Mouse (Mus musculus) stomach, embryonic 14.5 days (tissue): ENCODE measurements around the gene Ccdc155. TPM values are rescaled to one million over a fixed set of nuclear protein-coding genes. Genes with fewer than 3 reads are reported as not detected.

Source experiments
- ATAC-seq: fragments of 200-750 bp; cut with Nextera tagmentation; 2 replicates; pipeline ENCODE4 v1.8.0; 2017; ENCODE audit warnings: low read depth, moderate TSS enrichment; ENCODE audit not compliant: insufficient number of reproducible peaks, insufficient read depth, low FRiP score
- H3K27ac ChIP-seq: fragments of 300-500 bp; sonication (generic); 2 replicates; pipeline ENCODE4 v1.5.1; 2014; ENCODE audit warnings: mild to moderate bottlenecking, low read length, moderate library complexity, mixed read lengths
- H3K27me3 ChIP-seq: fragments of 300-500 bp; sonication (generic); 2 replicates; pipeline ENCODE4 v1.6.1; 2014; ENCODE audit warnings: low read length, control low read depth, mixed read lengths; ENCODE audit not compliant: control insufficient read depth, insufficient read depth
- H3K36me3 ChIP-seq: fragments of 300-500 bp; sonication (generic); 2 replicates; pipeline ENCODE4 v1.6.1; 2014; ENCODE audit warnings: mild to moderate bottlenecking, control low read depth, low read length, moderate library complexity, mixed read lengths; ENCODE audit not compliant: control insufficient read depth, insufficient read depth
- H3K4me1 ChIP-seq: fragments of 300-500 bp; sonication (generic); 2 replicates; pipeline ENCODE4 v1.6.1; 2014; ENCODE audit warnings: low read length, control low read depth, mixed read lengths; ENCODE audit not compliant: control insufficient read depth, insufficient read depth
- H3K4me2 ChIP-seq: fragments of 300-500 bp; sonication (generic); replicated peaks from 2 replicates; pipeline ENCODE4 v1.6.1; 2014; ENCODE audit warnings: low read depth, low read length, control low read depth
- H3K4me3 ChIP-seq: fragments of 300-500 bp; sonication (generic); 2 replicates; pipeline ENCODE4 v1.5.1; 2014; ENCODE audit warnings: low read depth, low read length, control low read depth
- H3K9ac ChIP-seq: fragments of 300-500 bp; sonication (generic); replicated peaks from 2 replicates; pipeline ENCODE4 v1.6.1; 2014; ENCODE audit warnings: low read depth, mild to moderate bottlenecking, control low read depth, low read length, moderate library complexity, mixed read lengths
- H3K9me3 ChIP-seq: fragments of 300-500 bp; sonication (generic); 2 replicates; pipeline ENCODE4 v1.6.1; 2016; ENCODE audit warnings: low read depth, low read length, control low read depth; ENCODE audit not compliant: control insufficient read depth
- WGBS: fragments of 180-500 bp; shearing (Covaris S2); extraction: QIAGEN DNeasy Blood & Tissue Kit; methylation state at CpG from one replicate; pipeline ENCODE4 v1.1.7; 2014; 5-methylcytosine and 5-hydroxymethylcytosine counted together
- polyA plus RNA-seq: library from polyadenylated mRNA; unstranded; fragments of >200 nt; fragmentation: Nextera tagmentation; extraction: Ambion mirVana; gene quantifications from 2 replicates; pipeline ENCODE4 v1.2.1, GENCODE M21; 2014

The Ccdc155 gene
- polyA plus RNA-seq, 1 experiment from 2014 or later, result 0.22 TPM

DNA sequence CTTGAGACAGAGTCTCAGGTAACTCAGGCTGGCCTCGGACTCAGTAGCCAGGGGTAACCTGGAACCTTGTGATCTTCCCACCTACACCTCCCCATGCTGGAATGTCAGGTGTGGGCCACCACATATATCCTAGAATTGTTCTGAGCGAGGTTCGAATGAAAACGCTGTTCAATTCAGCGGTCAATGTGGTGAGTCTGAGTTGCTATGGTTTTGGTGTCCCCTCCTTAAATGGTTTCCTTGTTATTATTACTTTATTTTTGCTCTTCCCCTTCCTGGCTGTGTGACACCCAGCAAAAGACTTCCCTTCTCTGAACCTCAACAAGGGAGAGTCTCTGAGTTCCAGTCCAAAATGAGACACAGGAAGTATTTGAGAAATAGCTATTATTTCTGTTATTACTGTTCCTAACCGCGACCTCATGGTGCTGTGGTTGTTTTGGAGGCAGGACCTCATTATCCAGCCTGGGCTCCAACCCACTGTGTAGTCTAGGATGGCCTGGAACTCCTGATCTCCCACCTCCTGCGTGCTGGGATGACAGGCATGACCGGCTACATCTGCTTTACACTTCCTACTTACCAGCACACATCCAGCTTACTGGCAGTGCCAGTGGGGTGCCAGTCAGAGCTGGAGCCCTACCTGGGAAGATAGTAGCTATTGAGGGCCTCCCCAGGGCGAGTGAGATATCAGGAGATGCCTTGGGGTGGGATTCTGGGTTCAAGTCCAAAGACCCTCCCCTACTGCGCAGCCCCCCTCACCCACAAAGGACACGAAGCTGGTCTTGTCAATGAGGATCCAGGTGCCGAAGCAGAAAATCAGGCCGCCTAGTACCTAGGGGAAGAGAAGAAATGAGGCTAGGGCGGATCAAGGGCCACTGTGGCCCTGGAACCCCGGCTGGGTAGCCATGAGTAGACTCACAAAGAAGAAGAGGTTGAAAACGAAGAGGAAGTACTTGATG, 33.3 kb upstream of the Ccdc155 start:
- Histone ChIP-seq H3K9ac (no peak overlapping the region), H3K4me2 (no peak overlapping the region), H3K9me3 (no peaks in the 10 kb centered on the region), H3K27me3 (0 out of 2 replicates have a peak, but pooled peaks cover 5% of the 10 kb centered on the region), H3K4me1 (peaks cover 19% of the 10 kb centered on the region), H3K36me3 (peaks cover 4% of the 10 kb centered on the region; the same call in 1 of the 2 replicates), H3K27ac (no peak overlapping the region), H3K4me3 (no peak overlapping the region)
- ATAC-seq, result no peak
- 72% methylated on average over 17 of the region's 17 CpGs for WGBS

DNA sequence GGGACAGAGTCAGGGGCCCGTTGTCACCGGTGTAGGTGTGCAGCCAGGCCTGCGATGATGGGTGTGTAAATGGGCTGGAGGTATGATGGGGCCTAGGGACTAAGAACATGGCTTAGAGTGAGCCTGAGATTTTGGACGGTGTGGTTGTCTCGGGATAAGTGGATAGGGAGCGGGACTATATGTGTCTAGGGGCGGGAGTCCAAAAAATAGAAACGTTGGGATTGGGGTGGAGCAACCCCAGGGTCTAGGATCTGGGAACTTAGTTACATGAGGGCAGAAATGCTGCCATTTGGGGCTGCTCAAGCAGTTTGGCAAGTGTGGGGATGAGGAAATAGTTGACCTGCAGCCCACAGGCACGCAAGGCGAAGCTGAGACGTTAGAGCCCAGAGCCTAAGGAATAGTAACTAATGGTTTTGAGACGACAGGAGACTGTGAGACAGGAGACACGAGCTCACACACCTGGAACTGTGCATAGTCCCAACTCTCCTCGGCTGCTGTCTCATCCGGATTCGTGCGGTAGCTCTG, 31.0 kb upstream of the Ccdc155 start:
- Histone ChIP-seq H3K9ac (no peak overlapping the region), H3K36me3 (peaks cover 26% of the 10 kb centered on the region), H3K27me3 (0 out of 2 replicates have a peak, but pooled peaks cover 5% of the 10 kb centered on the region), H3K4me3 (peak overlapping the region; percentile 3; the same call in 1 of the 2 replicates), H3K4me1 (peaks cover 19% of the 10 kb centered on the region), H3K4me2 (peak overlapping the region; percentile 42), H3K27ac (no peak overlapping the region), H3K9me3 (no peaks in the 10 kb centered on the region)
- 0 out of 2 replicates have a peak, but pooled peaks have one; percentile 4 for ATAC-seq
- 30% methylated on average over 17 of the region's 17 CpGs for WGBS

DNA sequence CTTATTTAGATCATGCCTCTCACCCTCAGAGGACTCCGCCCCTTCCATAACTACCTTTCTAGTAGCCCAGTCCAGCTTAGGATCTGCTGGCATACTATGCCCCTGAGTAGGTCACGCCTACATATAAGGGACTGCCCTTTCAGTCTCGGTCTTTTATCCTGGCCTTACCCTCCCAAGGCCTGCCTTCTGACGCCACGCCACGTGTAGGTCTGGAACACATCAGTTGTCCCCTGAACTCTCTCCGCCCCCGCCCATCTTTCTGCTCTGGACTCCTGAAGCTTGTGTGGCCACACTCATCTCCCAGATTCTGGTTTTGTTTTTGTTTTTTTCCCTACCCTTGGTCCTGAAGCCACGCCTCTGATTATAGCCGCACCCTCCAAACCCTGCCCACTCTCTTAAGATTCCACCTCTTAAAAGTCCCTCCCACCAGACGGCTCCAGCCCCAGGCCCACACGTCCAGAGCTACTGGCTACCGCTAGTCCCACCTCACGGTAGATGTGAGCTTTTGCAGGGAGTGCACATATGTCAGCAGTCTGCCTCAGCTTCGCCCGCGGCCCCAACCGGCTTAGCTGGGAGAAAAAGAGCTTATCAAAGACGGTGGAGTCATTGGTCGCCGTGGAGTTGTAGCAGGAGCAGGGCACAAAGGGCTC, 30.4 kb upstream of the Ccdc155 start:
- 7% methylated on average over 21 of the region's 21 CpGs for WGBS
- peak overlapping the region; percentile 42 for H3K4me2 ChIP-seq
- H3K9me3 ChIP-seq, result no peaks in the 10 kb centered on the region
- no peak overlapping the region for H3K9ac ChIP-seq
- ATAC-seq, result peak; percentile 78
- H3K4me3 ChIP-seq, result peak overlapping the region; percentile 3; the same call in 1 of the 2 replicates
- 0 out of 2 replicates have a peak overlapping the region, but pooled peaks have one; percentile 28 for H3K27ac ChIP-seq
- H3K27me3 ChIP-seq, result 0 out of 2 replicates have a peak, but pooled peaks cover 5% of the 10 kb centered on the region
- H3K36me3 ChIP-seq, result peaks cover 26% of the 10 kb centered on the region
- peaks cover 16% of the 10 kb centered on the region for H3K4me1 ChIP-seq

DNA sequence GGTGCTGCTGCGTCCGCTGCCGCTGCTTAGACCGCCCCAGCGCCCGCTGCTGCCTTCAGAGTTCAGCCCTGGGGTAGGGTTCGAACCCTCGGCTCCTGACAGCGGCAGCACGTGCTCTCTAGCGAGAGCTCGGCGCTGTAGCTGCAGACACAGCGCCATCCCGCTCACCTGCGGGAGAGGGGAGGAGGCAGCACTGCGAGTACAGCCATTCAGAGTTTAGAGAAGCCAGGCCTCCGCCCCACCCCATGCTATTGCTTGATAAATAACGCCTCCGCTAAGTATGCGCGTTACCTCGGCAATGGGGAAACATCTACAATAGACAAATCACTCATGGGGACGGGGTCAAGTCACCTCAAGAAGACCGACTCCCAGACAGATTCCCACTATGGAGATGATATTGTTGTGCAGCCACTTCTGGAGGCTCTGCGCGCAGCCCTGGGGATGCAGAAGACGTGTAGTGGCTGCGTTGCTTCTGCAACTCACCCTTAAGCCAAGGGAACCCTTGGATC, 29.7 kb upstream of the Ccdc155 start:
- ATAC-seq, result no peak
- 10% methylated on average over 29 of the region's 29 CpGs for WGBS
- Histone ChIP-seq H3K36me3 (peaks cover 32% of the 10 kb centered on the region), H3K27me3 (0 out of 2 replicates have a peak, but pooled peaks cover 5% of the 10 kb centered on the region), H3K4me1 (peaks cover 16% of the 10 kb centered on the region), H3K27ac (0 out of 2 replicates have a peak overlapping the region, but pooled peaks have one; percentile 28), H3K4me3 (no peak overlapping the region; the same call in 1 of the 2 replicates), H3K4me2 (peak overlapping the region; percentile 42), H3K9me3 (no peaks in the 10 kb centered on the region), H3K9ac (no peak overlapping the region)

DNA sequence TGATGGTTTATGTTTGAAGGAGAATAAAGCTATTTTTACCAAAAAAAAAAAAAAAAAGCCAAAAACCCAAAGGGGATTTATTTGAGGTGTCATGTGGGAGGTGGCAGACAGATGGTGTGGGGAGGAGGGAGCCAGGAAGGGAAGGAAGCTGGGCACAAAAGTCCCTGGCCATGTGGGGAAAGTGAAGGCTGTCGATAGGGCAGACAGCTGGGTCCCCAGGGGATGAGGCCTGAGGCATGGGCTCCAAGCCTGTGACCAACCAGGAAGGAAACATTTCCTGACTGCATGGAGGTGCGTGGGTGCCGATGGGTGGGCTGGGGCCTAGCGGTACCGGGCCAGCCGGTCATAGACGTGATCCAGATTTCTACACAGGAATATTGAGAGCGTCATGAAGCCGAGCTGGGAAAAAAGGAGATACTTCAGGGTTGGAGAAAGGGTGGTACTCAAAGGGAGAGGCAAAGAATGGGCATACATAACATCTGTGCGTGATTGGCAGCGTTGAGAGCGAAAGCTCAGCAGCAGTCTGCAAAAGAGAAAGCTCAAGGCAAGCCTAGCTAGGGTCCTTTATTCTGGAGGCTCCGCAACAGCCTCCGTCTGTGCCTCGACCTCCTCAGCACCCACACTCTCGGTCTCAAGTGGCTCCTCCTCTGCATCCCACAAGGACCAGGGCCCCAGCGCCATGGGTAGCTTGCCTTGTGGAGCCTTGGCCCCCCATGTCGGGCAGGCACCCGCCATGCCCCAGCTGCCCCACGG, 29.1 kb upstream of the Ccdc155 start:
- Histone ChIP-seq H3K9me3 (no peaks in the 10 kb centered on the region), H3K4me2 (peak overlapping the region; percentile 15; the same call in 1 of the 2 replicates), H3K36me3 (peaks cover 38% of the 10 kb centered on the region), H3K4me3 (no peak overlapping the region), H3K27ac (0 out of 2 replicates have a peak overlapping the region, but pooled peaks have one; percentile 28), H3K27me3 (0 out of 2 replicates have a peak, but pooled peaks cover 5% of the 10 kb centered on the region), H3K9ac (no peak overlapping the region), H3K4me1 (peaks cover 16% of the 10 kb centered on the region)
- WGBS, result 34% methylated on average over 20 of the region's 20 CpGs
- ATAC-seq, result no peak

DNA sequence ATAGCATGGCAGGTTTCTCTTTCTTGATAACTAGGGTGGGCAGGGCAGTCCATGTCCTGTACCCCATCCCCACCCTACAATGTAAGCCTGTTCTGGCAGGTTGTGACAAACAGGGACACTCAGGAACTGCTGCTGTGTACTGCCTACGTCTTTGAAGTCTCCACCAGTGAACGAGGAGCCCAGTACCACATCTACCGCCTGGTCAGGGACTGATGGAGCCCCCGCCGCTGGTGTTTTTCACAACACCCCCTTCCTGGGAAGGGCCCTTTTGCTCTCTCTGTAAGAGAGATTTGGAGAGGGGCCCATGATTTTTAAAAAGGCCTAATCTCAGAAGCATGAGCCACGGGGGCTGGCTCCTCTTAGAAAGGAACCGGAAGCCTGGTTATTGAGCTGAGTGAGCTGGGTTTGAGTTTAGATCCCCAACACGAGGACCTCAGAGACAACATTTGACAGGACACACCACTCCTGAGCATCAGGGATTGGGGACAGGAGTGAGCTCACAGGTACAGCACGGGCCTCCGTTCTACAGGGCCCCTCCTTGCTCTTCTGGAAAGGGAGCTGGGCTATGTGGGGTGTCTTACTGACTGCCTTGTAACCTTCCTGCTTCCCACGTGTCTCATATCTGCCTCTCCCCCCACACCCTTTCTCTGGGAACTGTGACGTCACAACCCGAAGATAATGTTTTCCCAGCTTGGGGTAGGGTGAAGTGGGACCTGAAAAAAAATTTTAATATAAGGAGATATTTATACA, 28.2 kb upstream of the Ccdc155 start:
- ATAC-seq, result no peak
- Histone ChIP-seq H3K36me3 (peaks cover 47% of the 10 kb centered on the region), H3K9ac (no peak overlapping the region), H3K27me3 (0 out of 2 replicates have a peak, but pooled peaks cover 2% of the 10 kb centered on the region), H3K9me3 (no peaks in the 10 kb centered on the region), H3K4me3 (no peak overlapping the region), H3K27ac (no peak overlapping the region), H3K4me2 (no peak overlapping the region), H3K4me1 (peaks cover 16% of the 10 kb centered on the region)
- WGBS, result 58% methylated on average over 13 of the region's 13 CpGs

DNA sequence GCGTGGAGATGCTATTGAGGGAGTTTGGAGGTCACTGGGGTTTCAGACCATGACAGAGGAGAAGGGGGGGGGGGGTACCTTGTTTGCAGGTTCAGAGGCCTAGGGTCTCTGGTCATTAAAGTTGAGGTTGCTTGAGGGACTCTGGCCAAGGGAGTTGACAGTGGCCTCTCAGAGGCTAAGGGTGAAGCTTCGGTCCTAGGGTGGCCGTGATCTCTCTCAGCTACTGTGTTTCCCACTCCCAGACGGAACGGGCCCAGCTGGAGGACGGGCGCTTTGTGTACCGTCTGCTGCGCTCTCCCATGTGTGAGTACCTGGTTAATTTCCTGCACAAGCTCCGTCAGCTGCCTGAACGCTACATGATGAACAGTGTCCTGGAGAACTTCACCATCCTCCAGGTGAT, 27.2 kb upstream of the Ccdc155 start:
- peaks cover 16% of the 10 kb centered on the region for H3K4me1 ChIP-seq
- 0 out of 2 replicates have a peak, but pooled peaks cover 2% of the 10 kb centered on the region for H3K27me3 ChIP-seq
- no peak overlapping the region for H3K4me2 ChIP-seq
- H3K9ac ChIP-seq, result no peak overlapping the region
- no peak for ATAC-seq
- no peak overlapping the region for H3K4me3 ChIP-seq
- peaks cover 53% of the 10 kb centered on the region for H3K36me3 ChIP-seq
- H3K9me3 ChIP-seq, result no peaks in the 10 kb centered on the region
- 77% methylated on average over 11 of the region's 11 CpGs for WGBS
- no peak overlapping the region for H3K27ac ChIP-seq
